Mouse (Mus musculus) embryonic fibroblast, embryonic 13.5 days (primary cell): ENCODE data around the gene Kcnn3.

Experiments used
- CTCF ChIP-seq: IDR thresholded peaks from 2 replicates; pipeline ENCODE4 v1.5.1; 2011; ENCODE audit warnings: mild to moderate bottlenecking, control low read depth, low read length, moderate library complexity, borderline replicate concordance; ENCODE audit not compliant: insufficient read depth
- POLR2A ChIP-seq: IDR thresholded peaks from 2 replicates; pipeline ENCODE4 v1.6.1; 2011; ENCODE audit warnings: low read depth, mild to moderate bottlenecking, control low read depth, low read length, moderate library complexity

GRCm38 (mm10) chr3:89603300-89603699, 83.3 kb downstream of the Kcnn3 start:
- no peak for TF ChIP-seq CTCF
- no peak for TF ChIP-seq POLR2A
